Mouse (Mus musculus) heart, postnatal 14 days (tissue): ENCODE data around the gene Tcf19. TPM values are rescaled to one million over a fixed set of nuclear protein-coding genes. Genes with fewer than 3 reads are reported as not detected.
"Not testable (repeated sequence)": the region's sequence is repeated elsewhere in the genome, so short reads cannot be mapped to it uniquely, and the experiment has no call there.

Source experiments
- DNase-seq, 2 experiments: peaks; one replicate each; pipeline ENCODE4 v3.0.0; 2021 to 2022
- intact Hi-C: fragments of 180-260 bp; cut with DNase I; formaldehyde crosslinking; loops from one replicate; pipeline ENCODE4 v1.15.1; 2025
- total RNA-seq, 2 experiments: library from RNA; stranded (reverse); gene quantifications; 2 replicates each; pipeline ENCODE4 v1.2.3; 2021

Tcf19 gene
- total RNA-seq, 2 experiments from 2014 or later = 6.0 to 7.9 TPM

- intact Hi-C loops = no loop called here
- no peak for DNase-seq
These were observed 20.8 kb upstream of the Tcf19 start for GRCm38 (mm10) chr17:35537421-35537820.

- intact Hi-C loops = no loop called here
These were observed 17.7 kb upstream of the Tcf19 start for GRCm38 (mm10) chr17:35534343-35534742.

GRCm38 (mm10) chr17:35532901-35533300 is 16.3 kb upstream of the Tcf19 start, which contains the start of gene Psors1c2:
TSS of gene Psors1c2 (plus strand) at chr17:35533201.
- intact Hi-C loops = loop anchor here (2.0 kb wide), 1 partner anchor 20 kb away; no protein-coding TSS in a partner anchor
- DNase-seq = no peak

More at GRCm38 (mm10) chr17:35534343-35534742, 17.7 kb upstream of the Tcf19 start:
- DNase-seq = peak; percentile 72 to 83

- intact Hi-C loops = loop anchor here (2.0 kb wide), 1 partner anchor 20 kb away; no protein-coding TSS in a partner anchor
- DNase-seq = no peak
These were observed 15.7 kb upstream of the Tcf19 start for GRCm38 (mm10) chr17:35532360-35532759.

GRCm38 (mm10) chr17:35526644-35527043 is 10.0 kb upstream of the Tcf19 start:
- intact Hi-C loops = no loop called here
- no peak for DNase-seq

- intact Hi-C loops = no loop called here
- no peak for DNase-seq
These were observed 7.7 kb upstream of the Tcf19 start for GRCm38 (mm10) chr17:35524354-35524753.

GRCm38 (mm10) chr17:35517526-35517925 is 902 bp upstream of the Tcf19 start:
- DNase-seq = no peak
- intact Hi-C loops = no loop called here

GRCm38 (mm10) chr17:35515911-35516640 is 548 bp downstream of the Tcf19 start:
- peak in 1 of 2 experiments; percentile 44 for DNase-seq
- intact Hi-C loops = no loop called here

GRCm38 (mm10) chr17:35514756-35515155 is 1.9 kb downstream of the Tcf19 start:
- no peak for DNase-seq
- intact Hi-C loops = no loop called here

- intact Hi-C loops = loop anchor here (2.0 kb wide), 1 partner anchor 19 kb away; the partner anchor contains the start of gene Psors1c2
- peak; percentile 75 to 86 for DNase-seq
These were observed 2.7 kb downstream of the Tcf19 start for GRCm38 (mm10) chr17:35513886-35514285.

GRCm38 (mm10) chr17:35512916-35513626 is 3.6 kb downstream of the Tcf19 start:
- DNase-seq = no peak

GRCm38 (mm10) chr17:35509284-35509683 is 7.3 kb downstream of the Tcf19 start:
- DNase-seq = peak; percentile 34 to 40

More at GRCm38 (mm10) chr17:35512916-35513626, 3.6 kb downstream of the Tcf19 start:
- intact Hi-C loops = loop anchor here (2.0 kb wide), 1 partner anchor 20 kb away; the partner anchor contains the start of gene Psors1c2

GRCm38 (mm10) chr17:35508279-35508678 is 8.3 kb downstream of the Tcf19 start:
- intact Hi-C loops, DNase-seq: not testable (repeated sequence)

More at GRCm38 (mm10) chr17:35509284-35509683, 7.3 kb downstream of the Tcf19 start:
- intact Hi-C loops = loop anchor here (1.0 kb wide), 1 partner anchor 25 kb away; no protein-coding TSS in a partner anchor

GRCm38 (mm10) chr17:35507556-35508260 is 8.9 kb downstream of the Tcf19 start:
- no peak for DNase-seq
- intact Hi-C loops = no loop called here

- intact Hi-C loops = no loop called here
- DNase-seq = no peak
These were observed 9.7 kb downstream of the Tcf19 start for GRCm38 (mm10) chr17:35506881-35507280.

- no peak for DNase-seq
These were observed 10.8 kb downstream of the Tcf19 start, which contains the start of gene Pou5f1 for GRCm38 (mm10) chr17:35505776-35506175. TSS of gene Pou5f1 (plus strand) at chr17:35506018.

GRCm38 (mm10) chr17:35504628-35505481 is 11.8 kb downstream of the Tcf19 start:
- intact Hi-C loops = no loop called here
- no peak for DNase-seq

More at GRCm38 (mm10) chr17:35505776-35506175, 10.8 kb downstream of the Tcf19 start, which contains the start of gene Pou5f1:
- intact Hi-C loops = no loop called here

GRCm38 (mm10) chr17:35503849-35504248 is 12.8 kb downstream of the Tcf19 start:
- DNase-seq = no peak
- intact Hi-C loops = no loop called here

- intact Hi-C loops = no loop called here
- no peak for DNase-seq
These were observed 13.9 kb downstream of the Tcf19 start for GRCm38 (mm10) chr17:35502762-35503161.
